In the genomic region with DNA sequence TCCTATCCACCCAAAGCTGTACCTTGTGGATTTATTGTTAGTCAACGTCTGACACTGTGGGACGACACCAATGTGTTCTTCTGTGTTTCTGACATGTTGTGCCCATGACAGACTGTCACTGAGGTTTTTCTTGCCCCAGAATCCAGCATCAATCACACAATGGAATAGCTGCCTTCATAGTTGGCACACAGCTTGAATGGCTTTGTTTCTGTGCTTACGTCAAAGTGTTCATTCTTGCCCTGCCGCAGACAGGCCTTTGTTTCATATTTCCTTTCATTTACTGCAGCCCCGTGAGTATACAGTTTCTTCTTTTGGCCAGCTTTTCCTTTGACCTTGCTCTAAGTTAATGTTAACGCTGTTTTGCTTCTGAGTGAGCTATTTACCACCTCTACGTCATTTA, we compare ENCODE assay signal across 15 mouse cellular contexts.
DNase-seq lines count a peak whose midpoint lies in the region; ATAC-seq and TF ChIP-seq lines count a peak whose summit lies in the region.
"Had no signal": no experiment of that assay in that cellular context is flagged by ENCODE, and none has a peak within 500 bp of the region (broad histone marks: within the 10 kb centered on the region; RNA-seq: fewer than 3 reads in every experiment).

No protein-coding gene starts in this region.

- H3K27me3 ChIP-seq in hindbrain, embryonic 11.5 days (ENCODE audit: control insufficient read depth, insufficient read depth, low read length), result no peaks in the 10 kb centered on the region
- H3K27me3 ChIP-seq in hindbrain, embryonic 12.5 days, result no peaks in the 10 kb centered on the region
- no peaks in the 10 kb centered on the region for H3K27me3 ChIP-seq in lung, postnatal 0 days (replicated peaks; ENCODE audit: insufficient read depth, low read length)
- no peaks in the 10 kb centered on the region for H3K27me3 ChIP-seq in forebrain, embryonic 16.5 days (replicated peaks; ENCODE audit: control insufficient read depth, insufficient read depth, low read length)
- H3K27me3 ChIP-seq: embryonic facial prominence, embryonic 13.5 days; hindbrain, embryonic 13.5 days; liver, embryonic 15.5 days; midbrain, embryonic 13.5 days; neural tube, embryonic 13.5 days had no signal

- DNase-seq in hindbrain, embryonic 11.5 days (ENCODE audit: low spot score), result no peak
- peak; percentile 47 for DNase-seq in lung, postnatal 0 days (ENCODE audit: low spot score)
- DNase-seq in lung, adult 18-20 months, result no peak
- peak; percentile 9 to 36 for DNase-seq in kidney, postnatal 36 days
- DNase-seq in cerebellum, adult 18-20 months, result no peak
- DNase-seq: cerebellum, adult 9-11 months; thymus, postnatal 25 days had no signal

- 45% methylated on average over 7 of the region's 7 CpGs for WGBS in hindbrain, embryonic 11.5 days
- WGBS in hindbrain, embryonic 12.5 days, result 45% methylated on average over 7 of the region's 7 CpGs
- 60% methylated on average over 7 of the region's 7 CpGs for WGBS in lung, postnatal 0 days
- WGBS in forebrain, embryonic 16.5 days, result 10% methylated on average over 7 of the region's 7 CpGs

- H3K4me1 ChIP-seq in hindbrain, embryonic 11.5 days (replicated peaks; ENCODE audit: control insufficient read depth, insufficient read depth, low read length), result no peaks in the 10 kb centered on the region
- no peaks in the 10 kb centered on the region; the same call in 1 of the 2 replicates for H3K4me1 ChIP-seq in hindbrain, embryonic 12.5 days
- H3K4me1 ChIP-seq in lung, postnatal 0 days (ENCODE audit: insufficient read depth, low read depth, low read length), result no peaks in the 10 kb centered on the region
- H3K4me1 ChIP-seq in forebrain, embryonic 16.5 days (replicated peaks; ENCODE audit: control insufficient read depth, insufficient read depth, low read length), result no peaks in the 10 kb centered on the region
- H3K4me1 ChIP-seq: hindbrain, embryonic 13.5 days; liver, embryonic 15.5 days; midbrain, embryonic 13.5 days; neural tube, embryonic 13.5 days had no signal

- H3K4me2 ChIP-seq in hindbrain, embryonic 11.5 days (replicated peaks; ENCODE audit: low read depth, low read length), result no peak overlapping the region
- H3K4me2 ChIP-seq in hindbrain, embryonic 12.5 days (replicated peaks), result no peak overlapping the region
- no peak overlapping the region for H3K4me2 ChIP-seq in lung, postnatal 0 days (replicated peaks; ENCODE audit: low read depth, low read length)
- no peak overlapping the region for H3K4me2 ChIP-seq in forebrain, embryonic 16.5 days (ENCODE audit: low read length)
- H3K4me2 ChIP-seq: embryonic facial prominence, embryonic 13.5 days; hindbrain, embryonic 13.5 days; liver, embryonic 15.5 days; midbrain, embryonic 13.5 days; neural tube, embryonic 13.5 days had no signal

- no peaks in the 10 kb centered on the region for H3K9me3 ChIP-seq in hindbrain, embryonic 11.5 days (ENCODE audit: control insufficient read depth, low read length)
- no peaks in the 10 kb centered on the region for H3K9me3 ChIP-seq in hindbrain, embryonic 12.5 days (replicated peaks)
- H3K9me3 ChIP-seq in lung, postnatal 0 days (ENCODE audit: low read length), result no peaks in the 10 kb centered on the region
- no peaks in the 10 kb centered on the region for H3K9me3 ChIP-seq in forebrain, embryonic 16.5 days (ENCODE audit: control insufficient read depth, low read length)
- H3K9me3 ChIP-seq: embryonic facial prominence, embryonic 13.5 days; hindbrain, embryonic 13.5 days; liver, embryonic 15.5 days; midbrain, embryonic 13.5 days; neural tube, embryonic 13.5 days had no signal

- H3K9ac ChIP-seq in hindbrain, embryonic 11.5 days (ENCODE audit: low read depth, low read length), result no peak overlapping the region
- no peak overlapping the region for H3K9ac ChIP-seq in hindbrain, embryonic 12.5 days
- H3K9ac ChIP-seq in lung, postnatal 0 days (replicated peaks; ENCODE audit: low read depth), result no peak overlapping the region
- no peak overlapping the region for H3K9ac ChIP-seq in forebrain, embryonic 16.5 days (replicated peaks; ENCODE audit: low read depth, low read length)
- H3K9ac ChIP-seq: embryonic facial prominence, embryonic 13.5 days; hindbrain, embryonic 13.5 days; liver, embryonic 15.5 days; midbrain, embryonic 13.5 days; neural tube, embryonic 13.5 days had no signal

- TF ChIP-seq CTCF in lung, postnatal 0 days (IDR thresholded peaks at IDR 0.05), result no peak

- ATAC-seq in hindbrain, embryonic 11.5 days (ENCODE audit: low FRiP score), result 0 out of 2 replicates have a peak, but pooled peaks have one; percentile 40
- ATAC-seq in hindbrain, embryonic 12.5 days (ENCODE audit: low FRiP score), result no peak
- ATAC-seq in lung, postnatal 0 days, result peak; percentile 26; the same call in 1 of the 2 replicates
- ATAC-seq in forebrain, embryonic 16.5 days, result peak; percentile 49; the same call in 1 of the 2 replicates
- ATAC-seq: midbrain, embryonic 13.5 days had no signal

- peak; percentile 40; the same call in 1 of the 2 replicates for TF ChIP-seq EP300 in lung, postnatal 0 days (IDR thresholded peaks at IDR 0.05)

- no peak overlapping the region for H3K4me3 ChIP-seq in hindbrain, embryonic 11.5 days (ENCODE audit: low read depth, low read length)
- H3K4me3 ChIP-seq in hindbrain, embryonic 12.5 days, result no peak overlapping the region
- H3K4me3 ChIP-seq in lung, postnatal 0 days (ENCODE audit: low read depth, low read length), result no peak overlapping the region
- H3K4me3 ChIP-seq in forebrain, embryonic 16.5 days (replicated peaks; ENCODE audit: low read length), result no peak overlapping the region
- H3K4me3 ChIP-seq: embryonic facial prominence, embryonic 13.5 days; hindbrain, embryonic 13.5 days; layer of hippocampus, adult 2 months; liver, embryonic 15.5 days; midbrain, embryonic 13.5 days; neural tube, embryonic 13.5 days had no signal

- H3K36me3 ChIP-seq in hindbrain, embryonic 11.5 days (ENCODE audit: control insufficient read depth, insufficient read depth, low read length), result no peaks in the 10 kb centered on the region
- no peaks in the 10 kb centered on the region for H3K36me3 ChIP-seq in hindbrain, embryonic 12.5 days
- no peaks in the 10 kb centered on the region for H3K36me3 ChIP-seq in lung, postnatal 0 days (ENCODE audit: insufficient read depth, low read length)
- no peaks in the 10 kb centered on the region for H3K36me3 ChIP-seq in forebrain, embryonic 16.5 days (ENCODE audit: control insufficient read depth, insufficient read depth)
- H3K36me3 ChIP-seq: embryonic facial prominence, embryonic 13.5 days; hindbrain, embryonic 13.5 days; liver, embryonic 15.5 days; midbrain, embryonic 13.5 days; neural tube, embryonic 13.5 days had no signal

- no peak overlapping the region for H3K27ac ChIP-seq in hindbrain, embryonic 11.5 days (ENCODE audit: low read depth, low read length)
- no peak overlapping the region for H3K27ac ChIP-seq in hindbrain, embryonic 12.5 days
- no peak overlapping the region for H3K27ac ChIP-seq in lung, postnatal 0 days (ENCODE audit: low read length)
- no peak overlapping the region for H3K27ac ChIP-seq in forebrain, embryonic 16.5 days (ENCODE audit: low read length)
- H3K27ac ChIP-seq: embryonic facial prominence, embryonic 13.5 days; hindbrain, embryonic 13.5 days; layer of hippocampus, adult 2 months; liver, embryonic 15.5 days; midbrain, embryonic 13.5 days; neural tube, embryonic 13.5 days had no signal

Comparison
In these comparisons a context has a peak if more than half of its experiments do, and no peak if none do; other contexts are left out.
1. DNase-seq: peak in lung, postnatal 0 days (single experiment) and kidney, postnatal 36 days (2 of 2); none in hindbrain, embryonic 11.5 days (single experiment), lung, adult 18-20 months (0 of 2) and cerebellum, adult 18-20 months (0 of 2).